Mouse (Mus musculus): ENCODE results near the gene Hspa1l. TPM values are rescaled to one million over a fixed set of nuclear protein-coding genes. Genes with fewer than 3 reads are reported as not detected.

The Hspa1l gene
- polyA plus RNA-seq, 2 experiments, result 0.47 to 0.85 TPM

DNA sequence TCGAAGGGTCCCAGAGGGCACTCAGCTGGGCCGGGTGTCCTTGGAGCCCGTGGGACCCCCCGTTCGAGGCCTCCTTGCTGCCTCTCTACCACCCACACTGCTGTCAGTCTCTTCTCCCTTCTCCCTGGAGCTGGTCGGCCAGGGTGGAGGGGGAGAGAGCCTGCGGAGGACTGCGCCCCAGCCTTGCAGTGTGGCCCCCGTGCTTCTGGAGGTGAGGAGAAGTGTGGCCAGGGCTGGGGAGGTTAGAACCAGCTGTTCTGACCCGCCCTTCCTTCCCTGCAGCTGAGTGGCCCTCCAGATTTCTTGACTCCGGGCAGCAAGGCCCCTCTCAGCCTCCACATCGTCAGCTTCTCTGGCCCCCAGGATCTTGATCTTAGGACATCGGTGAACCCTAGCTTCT is 51.8 kb downstream of the Hspa1l start:
- DNase-seq (ENCODE audit: low spot score) (no peak), ATAC-seq (ENCODE audit: low FRiP score, low read depth) (no peak)
- Histone ChIP-seq H3K36me3 (ENCODE audit: control insufficient read depth, insufficient read depth, low read length) (no peaks in the 10 kb centered on the region), H3K27ac (replicated peaks; ENCODE audit: low read depth, low read length) (no peak overlapping the region), H3K9me3 (ENCODE audit: control insufficient read depth, low read length) (no peaks in the 10 kb centered on the region), H3K9ac (ENCODE audit: low read depth, low read length, severe bottlenecking) (no peak overlapping the region), H3K4me1 (ENCODE audit: control insufficient read depth, insufficient read depth, low read length) (peaks cover 18% of the 10 kb centered on the region), H3K4me3 (replicated peaks; ENCODE audit: low read length) (no peak overlapping the region), H3K27me3 (ENCODE audit: control insufficient read depth, insufficient read depth, low read length) (no peaks in the 10 kb centered on the region), H3K4me2 (replicated peaks; ENCODE audit: low read depth, low read length, severe bottlenecking) (no peak overlapping the region)
- WGBS, result 66% methylated on average over 13 of the region's 13 CpGs
- TF ChIP-seq POLR2A (IDR thresholded peaks at IDR 0.05; ENCODE audit: borderline replicate concordance, extremely low read depth, insufficient read depth, insufficient read length), result no peak

DNA sequence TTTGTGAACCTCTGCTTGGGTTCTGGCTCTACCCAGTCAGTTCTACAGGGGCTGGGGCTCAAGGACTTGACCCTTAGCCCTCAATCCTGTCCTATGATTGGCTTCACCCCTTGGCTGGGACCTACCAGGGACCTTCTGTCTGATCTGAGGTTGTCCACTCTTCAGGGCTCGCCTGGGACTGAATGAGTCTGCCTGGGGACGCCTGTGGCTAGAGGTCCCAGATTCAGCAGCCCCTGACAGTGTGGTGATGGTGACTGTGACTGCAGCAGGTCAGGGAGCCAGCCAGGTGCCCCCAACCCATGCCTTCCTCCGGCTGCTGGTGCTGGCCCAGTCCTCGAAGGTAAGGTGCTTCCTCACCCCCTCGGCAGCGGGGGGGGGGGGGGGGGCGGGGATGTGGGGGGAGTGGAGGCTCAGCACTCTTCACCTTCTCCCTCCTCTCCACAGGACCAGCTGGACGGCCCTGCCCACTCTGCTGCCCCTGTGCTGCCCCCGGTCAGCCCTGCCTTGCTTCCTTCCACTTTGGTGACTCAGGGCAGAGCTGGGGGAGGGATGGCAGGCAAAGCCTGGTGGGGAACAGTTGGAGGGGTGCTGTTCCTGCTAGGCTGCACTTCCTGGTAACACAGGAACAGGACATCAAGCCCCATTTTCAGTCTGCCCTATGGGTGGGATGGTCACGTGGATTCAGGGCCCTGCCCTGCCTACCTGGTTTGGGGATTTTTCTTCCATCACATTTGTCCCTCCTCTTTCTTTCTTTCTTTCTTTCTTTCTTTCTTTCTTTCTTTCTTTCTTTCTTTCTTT is 52.4 kb downstream of the Hspa1l start:
- H3K9me3 ChIP-seq (ENCODE audit: control insufficient read depth, low read length), result no peaks in the 10 kb centered on the region
- H3K4me3 ChIP-seq (replicated peaks; ENCODE audit: low read length), result no peak overlapping the region
- DNase-seq (ENCODE audit: low spot score) (no peak), ATAC-seq (ENCODE audit: low FRiP score, low read depth) (no peak)
- no peaks in the 10 kb centered on the region for H3K27me3 ChIP-seq (ENCODE audit: control insufficient read depth, insufficient read depth, low read length)
- TF ChIP-seq POLR2A (IDR thresholded peaks at IDR 0.05; ENCODE audit: borderline replicate concordance, extremely low read depth, insufficient read depth, insufficient read length), result no peak
- no peak overlapping the region for H3K4me2 ChIP-seq (replicated peaks; ENCODE audit: low read depth, low read length, severe bottlenecking)
- no peak overlapping the region for H3K9ac ChIP-seq (ENCODE audit: low read depth, low read length, severe bottlenecking)
- H3K27ac ChIP-seq (replicated peaks; ENCODE audit: low read depth, low read length), result no peak overlapping the region
- H3K4me1 ChIP-seq (ENCODE audit: control insufficient read depth, insufficient read depth, low read length), result peaks cover 18% of the 10 kb centered on the region
- 85% methylated on average over 3 of the region's 10 CpGs for WGBS
- H3K36me3 ChIP-seq (ENCODE audit: control insufficient read depth, insufficient read depth, low read length), result no peaks in the 10 kb centered on the region

- no peaks in the 10 kb centered on the region for H3K9me3 ChIP-seq (ENCODE audit: control insufficient read depth, low read length)
- DNase-seq (ENCODE audit: low spot score) (no peak), ATAC-seq (ENCODE audit: low FRiP score, low read depth) (no peak)
- H3K4me2 ChIP-seq (replicated peaks; ENCODE audit: low read depth, low read length, severe bottlenecking), result 0 out of 2 replicates have a peak overlapping the region, but pooled peaks have one; percentile 3
- TF ChIP-seq POLR2A (IDR thresholded peaks at IDR 0.05; ENCODE audit: borderline replicate concordance, extremely low read depth, insufficient read depth, insufficient read length), result no peak
- H3K4me3 ChIP-seq (replicated peaks; ENCODE audit: low read length), result no peak overlapping the region
- no peak overlapping the region for H3K27ac ChIP-seq (replicated peaks; ENCODE audit: low read depth, low read length)
- 76% methylated on average over 5 of the region's 5 CpGs for WGBS
- H3K27me3 ChIP-seq (ENCODE audit: control insufficient read depth, insufficient read depth, low read length), result no peaks in the 10 kb centered on the region
- no peaks in the 10 kb centered on the region for H3K36me3 ChIP-seq (ENCODE audit: control insufficient read depth, insufficient read depth, low read length)
- H3K4me1 ChIP-seq (ENCODE audit: control insufficient read depth, insufficient read depth, low read length), result peaks cover 18% of the 10 kb centered on the region
- no peak overlapping the region; the same call in 1 of the 2 replicates for H3K9ac ChIP-seq (ENCODE audit: low read depth, low read length, severe bottlenecking)
Measured at GRCm38 (mm10) chr17:35026206-35026605, 53.7 kb downstream of the Hspa1l start.

GRCm38 (mm10) chr17:35027277-35028068 is 55.0 kb downstream of the Hspa1l start, which contains the start of gene Sapcd1:
TSS of gene Sapcd1 (minus strand) at chr17:35028016.
- Histone ChIP-seq H3K4me3 (replicated peaks; ENCODE audit: low read length) (peak within 1 kb of the TSS; percentile 7), H3K4me1 (ENCODE audit: control insufficient read depth, insufficient read depth, low read length) (peaks cover 13% of the 10 kb centered on the region; the same call in 1 of the 2 replicates), H3K36me3 (ENCODE audit: control insufficient read depth, insufficient read depth, low read length) (no peaks in the 10 kb centered on the region), H3K9ac (ENCODE audit: low read depth, low read length, severe bottlenecking) (0 out of 2 replicates have a peak within 1 kb of the TSS, but pooled peaks have one; percentile 34), H3K9me3 (ENCODE audit: control insufficient read depth, low read length) (no peaks in the 10 kb centered on the region), H3K4me2 (replicated peaks; ENCODE audit: low read depth, low read length, severe bottlenecking) (peak within 1 kb of the TSS; percentile 8; the same call in 1 of the 2 replicates), H3K27me3 (ENCODE audit: control insufficient read depth, insufficient read depth, low read length) (no peaks in the 10 kb centered on the region), H3K27ac (replicated peaks; ENCODE audit: low read depth, low read length) (peak within 1 kb of the TSS; percentile 61)
- DNase-seq (ENCODE audit: low spot score), result peak; percentile 73
- ATAC-seq (ENCODE audit: low FRiP score, low read depth), result peak; percentile 77
- 34% methylated on average over 13 of the region's 13 CpGs for WGBS
- TF ChIP-seq POLR2A (IDR thresholded peaks at IDR 0.05; ENCODE audit: borderline replicate concordance, extremely low read depth, insufficient read depth, insufficient read length), result no peak

GRCm38 (mm10) chr17:35028315-35028714 is 55.8 kb downstream of the Hspa1l start:
- Histone ChIP-seq H3K4me2 (replicated peaks; ENCODE audit: low read depth, low read length, severe bottlenecking) (no peak overlapping the region), H3K9me3 (ENCODE audit: control insufficient read depth, low read length) (no peaks in the 10 kb centered on the region), H3K4me1 (ENCODE audit: control insufficient read depth, insufficient read depth, low read length) (peaks cover 13% of the 10 kb centered on the region; the same call in 1 of the 2 replicates), H3K9ac (ENCODE audit: low read depth, low read length, severe bottlenecking) (0 out of 2 replicates have a peak overlapping the region, but pooled peaks have one; percentile 8), H3K4me3 (replicated peaks; ENCODE audit: low read length) (no peak overlapping the region), H3K27me3 (ENCODE audit: control insufficient read depth, insufficient read depth, low read length) (no peaks in the 10 kb centered on the region), H3K27ac (replicated peaks; ENCODE audit: low read depth, low read length) (no peak overlapping the region), H3K36me3 (ENCODE audit: control insufficient read depth, insufficient read depth, low read length) (no peaks in the 10 kb centered on the region)
- 91% methylated on average over 2 of the region's 2 CpGs for WGBS
- no peak for TF ChIP-seq POLR2A (IDR thresholded peaks at IDR 0.05; ENCODE audit: borderline replicate concordance, extremely low read depth, insufficient read depth, insufficient read length)
- no peak for DNase-seq (ENCODE audit: low spot score)
- no peak for ATAC-seq (ENCODE audit: low FRiP score, low read depth)

Other genes starting within 250 kb of the Hspa1l start
Only the 30 nearest of the 43 such genes appear.
- 46.4 and 46.5 TPM in 2 replicates for gene Stk19, start 135.8 kb upstream of the Hspa1l start, polyA plus RNA-seq (2012; rRNA removed)
- gene Stk19, start 135.8 kb upstream of the Hspa1l start, polyA plus RNA-seq (2014; fragmentation: Nextera tagmentation; extraction: Ambion mirVana), result 23.9 and 26.8 TPM in 2 replicates
- gene Dxo, start 135.7 kb upstream of the Hspa1l start, polyA plus RNA-seq (2012; rRNA removed), result 87.6 and 98.9 TPM in 2 replicates
- gene Dxo, start 135.7 kb upstream of the Hspa1l start, polyA plus RNA-seq (2014; fragmentation: Nextera tagmentation; extraction: Ambion mirVana), result 52.6 and 59.9 TPM in 2 replicates
- gene Skiv2l, start 122.5 kb upstream of the Hspa1l start, polyA plus RNA-seq (2012; rRNA removed), result 75.8 and 99.4 TPM in 2 replicates
- gene Skiv2l, start 122.5 kb upstream of the Hspa1l start, polyA plus RNA-seq (2014; fragmentation: Nextera tagmentation; extraction: Ambion mirVana), result 43.5 and 45.0 TPM in 2 replicates
- 56.4 and 92.2 TPM in 2 replicates for gene Nelfe, start 122.3 kb upstream of the Hspa1l start, polyA plus RNA-seq (2012; rRNA removed)
- gene Nelfe, start 122.3 kb upstream of the Hspa1l start, polyA plus RNA-seq (2014; fragmentation: Nextera tagmentation; extraction: Ambion mirVana), result 101 and 111 TPM in 2 replicates
- gene Cfb, start 110.2 kb upstream of the Hspa1l start, polyA plus RNA-seq (2012; rRNA removed), result 0.76 and 0.88 TPM in 2 replicates
- 1.6 and 2.1 TPM in 2 replicates for gene Cfb, start 110.2 kb upstream of the Hspa1l start, polyA plus RNA-seq (2014; fragmentation: Nextera tagmentation; extraction: Ambion mirVana)
- gene Zbtb12, start 93.2 kb upstream of the Hspa1l start, polyA plus RNA-seq (2012; rRNA removed), result 44.3 and 52.0 TPM in 2 replicates
- 1.4 and 1.5 TPM in 2 replicates for gene Zbtb12, start 93.2 kb upstream of the Hspa1l start, polyA plus RNA-seq (2014; fragmentation: Nextera tagmentation; extraction: Ambion mirVana)
- not detected in 2 replicates for gene Gm20547, start 90.7 kb upstream of the Hspa1l start, polyA plus RNA-seq (2012; rRNA removed)
- gene Gm20547, start 90.7 kb upstream of the Hspa1l start, polyA plus RNA-seq (2014; fragmentation: Nextera tagmentation; extraction: Ambion mirVana), result not detected in 2 replicates
- gene C2, start 74.4 kb upstream of the Hspa1l start, polyA plus RNA-seq (2012; rRNA removed), result 4.7 and 5.1 TPM in 2 replicates
- gene C2, start 74.4 kb upstream of the Hspa1l start, polyA plus RNA-seq (2014; fragmentation: Nextera tagmentation; extraction: Ambion mirVana), result 3.9 and 4.9 TPM in 2 replicates
- 232 and 297 TPM in 2 replicates for gene Ehmt2, start 74.2 kb upstream of the Hspa1l start, polyA plus RNA-seq (2012; rRNA removed)
- gene Ehmt2, start 74.2 kb upstream of the Hspa1l start, polyA plus RNA-seq (2014; fragmentation: Nextera tagmentation; extraction: Ambion mirVana), result 72.8 and 80.6 TPM in 2 replicates
- 0.09 and 0.10 TPM in 2 replicates for gene Slc44a4, start 58.2 kb upstream of the Hspa1l start, polyA plus RNA-seq (2012; rRNA removed)
- not detected in 2 replicates for gene Slc44a4, start 58.2 kb upstream of the Hspa1l start, polyA plus RNA-seq (2014; fragmentation: Nextera tagmentation; extraction: Ambion mirVana)
- gene Neu1, start 41.5 kb upstream of the Hspa1l start, polyA plus RNA-seq (2012; rRNA removed), result 19.3 and 26.5 TPM in 2 replicates
- gene Neu1, start 41.5 kb upstream of the Hspa1l start, polyA plus RNA-seq (2014; fragmentation: Nextera tagmentation; extraction: Ambion mirVana), result 18.2 and 18.4 TPM in 2 replicates
- gene Hspa1b, start 13.5 kb upstream of the Hspa1l start, polyA plus RNA-seq (2012; rRNA removed), result 22.8 and 25.6 TPM in 2 replicates
- gene Hspa1b, start 13.5 kb upstream of the Hspa1l start, polyA plus RNA-seq (2014; fragmentation: Nextera tagmentation; extraction: Ambion mirVana), result 1.6 and 2.2 TPM in 2 replicates
- gene Gm20481, start 2.8 kb upstream of the Hspa1l start, polyA plus RNA-seq (2012; rRNA removed), result not detected in 2 replicates
- gene Gm20481, start 2.8 kb upstream of the Hspa1l start, polyA plus RNA-seq (2014; fragmentation: Nextera tagmentation; extraction: Ambion mirVana), result not detected in 2 replicates
- 6.5 and 7.1 TPM in 2 replicates for gene Hspa1a, start 547 bp upstream of the Hspa1l start, polyA plus RNA-seq (2012; rRNA removed)
- gene Hspa1a, start 547 bp upstream of the Hspa1l start, polyA plus RNA-seq (2014; fragmentation: Nextera tagmentation; extraction: Ambion mirVana), result 9.5 and 9.6 TPM in 2 replicates
- gene Lsm2, start 9.2 kb downstream of the Hspa1l start, polyA plus RNA-seq (2012; rRNA removed), result 186 and 233 TPM in 2 replicates
- 170 and 178 TPM in 2 replicates for gene Lsm2, start 9.2 kb downstream of the Hspa1l start, polyA plus RNA-seq (2014; fragmentation: Nextera tagmentation; extraction: Ambion mirVana)
- gene Vars, start 28.3 kb downstream of the Hspa1l start, polyA plus RNA-seq (2012; rRNA removed), result 163 and 216 TPM in 2 replicates
- 88.3 and 100 TPM in 2 replicates for gene Vars, start 28.3 kb downstream of the Hspa1l start, polyA plus RNA-seq (2014; fragmentation: Nextera tagmentation; extraction: Ambion mirVana)
- gene Vwa7, start 43.9 kb downstream of the Hspa1l start, polyA plus RNA-seq (2012; rRNA removed), result 0.64 and 0.85 TPM in 2 replicates
- gene Vwa7, start 43.9 kb downstream of the Hspa1l start, polyA plus RNA-seq (2014; fragmentation: Nextera tagmentation; extraction: Ambion mirVana), result 0.11 and 0.15 TPM in 2 replicates
- 12.0 and 15.2 TPM in 2 replicates for gene Sapcd1, start 55.3 kb downstream of the Hspa1l start, polyA plus RNA-seq (2012; rRNA removed)
- 12.5 and 13.7 TPM in 2 replicates for gene Sapcd1, start 55.3 kb downstream of the Hspa1l start, polyA plus RNA-seq (2014; fragmentation: Nextera tagmentation; extraction: Ambion mirVana)
- gene Msh5, start 74.0 kb downstream of the Hspa1l start, polyA plus RNA-seq (2012; rRNA removed), result 6.4 and 6.5 TPM in 2 replicates
- gene Msh5, start 74.0 kb downstream of the Hspa1l start, polyA plus RNA-seq (2014; fragmentation: Nextera tagmentation; extraction: Ambion mirVana), result 3.4 and 3.5 TPM in 2 replicates
- gene Clic1, start 77.3 kb downstream of the Hspa1l start, polyA plus RNA-seq (2012; rRNA removed), result 229 and 236 TPM in 2 replicates
- gene Clic1, start 77.3 kb downstream of the Hspa1l start, polyA plus RNA-seq (2014; fragmentation: Nextera tagmentation; extraction: Ambion mirVana), result 103 and 108 TPM in 2 replicates
- gene Ddah2, start 86.3 kb downstream of the Hspa1l start, polyA plus RNA-seq (2012; rRNA removed), result 271 and 326 TPM in 2 replicates
- gene Ddah2, start 86.3 kb downstream of the Hspa1l start, polyA plus RNA-seq (2014; fragmentation: Nextera tagmentation; extraction: Ambion mirVana), result 358 and 403 TPM in 2 replicates
- gene Ly6g6c, start 92.7 kb downstream of the Hspa1l start, polyA plus RNA-seq (2012; rRNA removed), result 3.4 and 5.5 TPM in 2 replicates
- 10.4 and 22.3 TPM in 2 replicates for gene Ly6g6c, start 92.7 kb downstream of the Hspa1l start, polyA plus RNA-seq (2014; fragmentation: Nextera tagmentation; extraction: Ambion mirVana)
- gene Mpig6b, start 93.5 kb downstream of the Hspa1l start, polyA plus RNA-seq (2012; rRNA removed), result 0.45 and 0.47 TPM in 2 replicates
- 0.64 and 1.3 TPM in 2 replicates for gene Mpig6b, start 93.5 kb downstream of the Hspa1l start, polyA plus RNA-seq (2014; fragmentation: Nextera tagmentation; extraction: Ambion mirVana)
- 14.2 and 14.8 TPM in 2 replicates for gene Ly6g6e, start 104.2 kb downstream of the Hspa1l start, polyA plus RNA-seq (2012; rRNA removed)
- 18.0 and 28.4 TPM in 2 replicates for gene Ly6g6e, start 104.2 kb downstream of the Hspa1l start, polyA plus RNA-seq (2014; fragmentation: Nextera tagmentation; extraction: Ambion mirVana)
- 1.3 and 2.3 TPM in 2 replicates for gene Ly6g6d, start 105.4 kb downstream of the Hspa1l start, polyA plus RNA-seq (2012; rRNA removed)
- 2.0 TPM in 1 of 2 replicates, not detected in the other for gene Ly6g6d, start 105.4 kb downstream of the Hspa1l start, polyA plus RNA-seq (2014; fragmentation: Nextera tagmentation; extraction: Ambion mirVana)
- 0.14 and 0.73 TPM in 2 replicates for gene Ly6g6f, start 112.9 kb downstream of the Hspa1l start, polyA plus RNA-seq (2012; rRNA removed)
- 0.28 TPM in 1 of 2 replicates, not detected in the other for gene Ly6g6f, start 112.9 kb downstream of the Hspa1l start, polyA plus RNA-seq (2014; fragmentation: Nextera tagmentation; extraction: Ambion mirVana)
- gene Abhd16a, start 116.6 kb downstream of the Hspa1l start, polyA plus RNA-seq (2012; rRNA removed), result 98.6 and 157 TPM in 2 replicates
- 78.0 and 88.3 TPM in 2 replicates for gene Abhd16a, start 116.6 kb downstream of the Hspa1l start, polyA plus RNA-seq (2014; fragmentation: Nextera tagmentation; extraction: Ambion mirVana)
- gene Ly6g5c, start 135.6 kb downstream of the Hspa1l start, polyA plus RNA-seq (2012; rRNA removed), result not detected in 2 replicates
- gene Ly6g5c, start 135.6 kb downstream of the Hspa1l start, polyA plus RNA-seq (2014; fragmentation: Nextera tagmentation; extraction: Ambion mirVana), result not detected in 2 replicates
- gene Ly6g5b, start 142.7 kb downstream of the Hspa1l start, polyA plus RNA-seq (2012; rRNA removed), result 2.1 and 3.5 TPM in 2 replicates
- gene Ly6g5b, start 142.7 kb downstream of the Hspa1l start, polyA plus RNA-seq (2014; fragmentation: Nextera tagmentation; extraction: Ambion mirVana), result 0.59 and 0.68 TPM in 2 replicates
- 13.6 and 15.1 TPM in 2 replicates for gene Gpank1, start 148.8 kb downstream of the Hspa1l start, polyA plus RNA-seq (2012; rRNA removed)
- gene Gpank1, start 148.8 kb downstream of the Hspa1l start, polyA plus RNA-seq (2014; fragmentation: Nextera tagmentation; extraction: Ambion mirVana), result 17.5 and 20.0 TPM in 2 replicates

Data from limb, embryonic 14.5 days (tissue).